Comparison of ENCODE assay signal across 10 mouse cellular contexts in the genomic region with DNA sequence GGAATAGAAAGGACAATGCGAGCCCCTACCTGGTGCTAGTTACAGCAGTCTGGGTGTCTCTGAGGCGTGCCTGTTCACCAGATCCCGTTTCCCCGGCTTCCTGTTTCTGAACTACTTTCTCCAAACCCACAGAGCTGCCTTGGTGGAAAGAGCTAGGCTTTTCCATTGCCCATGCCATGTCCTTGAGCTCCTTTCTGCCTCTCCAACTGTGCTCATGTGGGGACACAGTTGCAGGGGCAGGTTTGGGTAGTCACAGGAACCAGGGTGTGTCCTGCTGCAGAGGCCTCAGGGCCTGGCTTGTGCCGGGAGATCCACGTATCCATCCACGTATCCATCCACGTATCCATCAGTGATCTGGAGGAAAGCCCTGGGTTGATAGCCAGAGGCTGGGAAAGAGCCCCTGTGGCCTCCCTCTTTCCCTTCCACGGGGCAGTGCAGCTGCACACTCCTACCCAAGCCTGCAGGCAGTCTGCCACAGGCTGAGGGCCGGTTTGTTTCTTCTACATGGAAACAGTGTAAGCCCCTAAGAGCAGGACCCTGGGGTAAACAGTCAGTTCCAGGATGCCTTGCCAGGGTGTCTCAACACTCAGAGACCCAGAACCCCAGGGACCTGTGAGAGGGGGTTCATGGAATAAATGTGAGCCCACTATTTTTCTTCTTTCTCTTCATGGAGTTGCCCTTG. TPM values are rescaled to one million over a fixed set of nuclear protein-coding genes. Genes with fewer than 3 reads are reported as not detected.
DNase-seq lines count a peak whose midpoint lies in the region; ATAC-seq and TF ChIP-seq lines count a peak whose summit lies in the region.
"Had no signal": no experiment of that assay in that cellular context is flagged by ENCODE, and none has a peak within 500 bp of the region (broad histone marks: within the 10 kb centered on the region; RNA-seq: fewer than 3 reads in every experiment).

No protein-coding gene starts in this region.

- no peak overlapping the region for H3K4me2 ChIP-seq in heart, embryonic 12.5 days
- no peak overlapping the region for H3K4me2 ChIP-seq in hindbrain, embryonic 13.5 days
- H3K4me2 ChIP-seq in stomach, embryonic 16.5 days (ENCODE audit: low read depth, low read length), result no peak overlapping the region

- H3K9ac ChIP-seq in heart, embryonic 12.5 days, result peak overlapping the region; percentile 42; the same call in 1 of the 2 replicates
- H3K9ac ChIP-seq in hindbrain, embryonic 13.5 days, result peak overlapping the region; percentile 39; the same call in 1 of the 2 replicates
- H3K9ac ChIP-seq in stomach, embryonic 16.5 days (ENCODE audit: low read length), result peak overlapping the region; percentile 56

- H3K4me1 ChIP-seq in heart, embryonic 12.5 days (replicated peaks), result peaks cover 57% of the 10 kb centered on the region
- H3K4me1 ChIP-seq in spleen, adult 2 months (ENCODE audit: control insufficient read depth, insufficient read depth, insufficient read length), result peaks cover 5% of the 10 kb centered on the region; the same call in 1 of the 2 replicates
- H3K4me1 ChIP-seq in hindbrain, embryonic 13.5 days (replicated peaks), result peaks cover 56% of the 10 kb centered on the region
- H3K4me1 ChIP-seq in stomach, embryonic 16.5 days (ENCODE audit: control insufficient read depth, insufficient read depth, low read length), result peaks cover 35% of the 10 kb centered on the region

- intact Hi-C loops in heart, postnatal 25 days (cut with DNase I), result loop anchor here (2.0 kb wide), 1 partner anchor 17 kb away; no protein-coding TSS in a partner anchor

- no peak for ATAC-seq in heart, embryonic 12.5 days (ENCODE audit: insufficient number of reproducible peaks, low FRiP score)
- ATAC-seq in hindbrain, embryonic 13.5 days (ENCODE audit: low FRiP score), result no peak
- ATAC-seq in stomach, embryonic 16.5 days (ENCODE audit: insufficient read depth, low FRiP score), result no peak

- H3K4me3 ChIP-seq in heart, embryonic 12.5 days, result no peak overlapping the region
- H3K4me3 ChIP-seq in spleen, adult 2 months (ENCODE audit: extremely low read depth, insufficient read depth, insufficient read length), result no peak overlapping the region
- no peak overlapping the region for H3K4me3 ChIP-seq in hindbrain, embryonic 13.5 days
- H3K4me3 ChIP-seq in stomach, embryonic 16.5 days (replicated peaks; ENCODE audit: low read length), result no peak overlapping the region

- WGBS in heart, embryonic 12.5 days, result 73% methylated on average over 10 of the region's 10 CpGs
- 51% methylated on average over 10 of the region's 10 CpGs for WGBS in spleen, adult 2 months
- WGBS in hindbrain, embryonic 13.5 days, result 65% methylated on average over 10 of the region's 10 CpGs
- WGBS in stomach, embryonic 16.5 days, result 57% methylated on average over 10 of the region's 10 CpGs

- no peak for TF ChIP-seq CTCF in spleen, adult 2 months (IDR thresholded peaks at IDR 0.05; ENCODE audit: extremely low read depth, insufficient read depth, insufficient read length, insufficient replicate concordance)

- peak overlapping the region; percentile 79 for H3K27ac ChIP-seq in heart, embryonic 12.5 days (ENCODE audit: poor library complexity, severe bottlenecking)
- peak overlapping the region; percentile 23 for H3K27ac ChIP-seq in spleen, adult 2 months (ENCODE audit: insufficient read depth, low read length)
- peak overlapping the region; percentile 63 for H3K27ac ChIP-seq in hindbrain, embryonic 13.5 days
- peak overlapping the region; percentile 90 for H3K27ac ChIP-seq in stomach, embryonic 16.5 days (ENCODE audit: low read length)

- no peaks in the 10 kb centered on the region for H3K36me3 ChIP-seq in heart, embryonic 12.5 days
- no peaks in the 10 kb centered on the region for H3K36me3 ChIP-seq in spleen, adult 2 months (ENCODE audit: control insufficient read depth, insufficient read depth, low read length)
- peaks cover 3% of the 10 kb centered on the region; the same call in 1 of the 2 replicates for H3K36me3 ChIP-seq in hindbrain, embryonic 13.5 days
- H3K36me3 ChIP-seq in stomach, embryonic 16.5 days (ENCODE audit: control insufficient read depth, insufficient read depth, low read length), result no peaks in the 10 kb centered on the region

- no peak for TF ChIP-seq POLR2A in spleen, adult 2 months (IDR thresholded peaks at IDR 0.05; ENCODE audit: low read depth, low read length)

- DNase-seq in heart, postnatal 25 days (ENCODE audit: low spot score), result no peak
- no peak for DNase-seq in spleen, adult 2 months (ENCODE audit: low read depth in 1 of 2, low spot score in 2 of 2)
- no peak for DNase-seq in spleen, adult 18-20 months
- no peak for DNase-seq in cerebellum, adult 11 months
- DNase-seq in left cerebral cortex, adult 8-10 months (ENCODE audit: low spot score in 2 of 2), result no peak
- DNase-seq: cerebellum, postnatal 36 days had no signal

- no peaks in the 10 kb centered on the region for H3K9me3 ChIP-seq in heart, embryonic 12.5 days (replicated peaks)
- no peaks in the 10 kb centered on the region for H3K9me3 ChIP-seq in hindbrain, embryonic 13.5 days
- H3K9me3 ChIP-seq in stomach, embryonic 16.5 days (replicated peaks; ENCODE audit: control insufficient read depth, low read length), result no peaks in the 10 kb centered on the region

- peaks cover 16% of the 10 kb centered on the region for H3K27me3 ChIP-seq in heart, embryonic 12.5 days (replicated peaks)
- no peaks in the 10 kb centered on the region for H3K27me3 ChIP-seq in spleen, adult 2 months (ENCODE audit: control insufficient read depth, insufficient read depth, low read length)
- H3K27me3 ChIP-seq in hindbrain, embryonic 13.5 days, result peaks cover 19% of the 10 kb centered on the region
- no peaks in the 10 kb centered on the region for H3K27me3 ChIP-seq in stomach, embryonic 16.5 days (ENCODE audit: control insufficient read depth, insufficient read depth, low read length)
- H3K27me3 ChIP-seq: Patski had no signal

RNA-seq across cellular contexts. Expression of a gene that starts 38.4 kb away (rescaled TPM):
- polyA plus RNA-seq in heart, embryonic 12.5 days (2016; fragmentation: Nextera tagmentation; extraction: Ambion mirVana), result 79.2 and 81.4 TPM in 2 replicates
- 100 to 1,000 TPM; 301 to 306 TPM for total RNA-seq in heart, postnatal 25 days (2021)
- 23.1 and 30.0 TPM in 2 replicates for polyA plus RNA-seq in spleen, adult 2 months (2012; rRNA removed)
- polyA plus RNA-seq in hindbrain, embryonic 13.5 days (2015; fragmentation: Nextera tagmentation; extraction: Ambion mirVana), result 71.1 TPM in 2 replicates
- polyA plus RNA-seq in stomach, embryonic 16.5 days (2015; fragmentation: Nextera tagmentation; extraction: Ambion mirVana), result 50.1 and 57.9 TPM in 2 replicates
- total RNA-seq in left cerebral cortex, adult 8-10 months (2022), result 10 to 100 TPM; 58.9 to 74.7 (median 64.6) TPM

Comparison
In these comparisons a context has a peak if more than half of its experiments do, and no peak if none do; other contexts are left out.
1. H3K27ac ChIP-seq: peak in every context shown above with its lines; median percentile 90 in stomach, embryonic 16.5 days; 79 in heart, embryonic 12.5 days; 63 in hindbrain, embryonic 13.5 days; 23 in spleen, adult 2 months.